Mouse (Mus musculus) MEL (cell line): Measurements from ENCODE around the gene Ell.

Experiments used
- BHLHE40 ChIP-seq: IDR thresholded peaks from 2 replicates; pipeline ENCODE4 v1.6.1; 2012; ENCODE audit warnings: low read depth, mild to moderate bottlenecking, inconsistent platforms, low read length, improper control_type of control experiment, borderline replicate concordance
- CTCF ChIP-seq, 3 experiments: IDR thresholded peaks in 2 of 3; conservative IDR thresholded peaks in 1 of 3; 2 replicates each; pipeline ENCODE4 v1.5.1; 2011 to 2012; ENCODE audit warnings: low read length in 3 of 3, low read depth in 2 of 3, mild to moderate bottlenecking in 2 of 3, improper control_type of control experiment in 1 of 3, inconsistent platforms in 1 of 3, mixed read lengths in 1 of 3, moderate library complexity in 1 of 3; ENCODE audit not compliant: control insufficient read depth in 1 of 3, insufficient read depth in 1 of 3, poor library complexity in 1 of 3, severe bottlenecking in 1 of 3
- EP300 ChIP-seq, 2 experiments: IDR thresholded peaks; 2 replicates each; pipeline ENCODE4 v1.6.1; 2011; ENCODE audit warnings: improper control_type of control experiment in 2 of 2, low read length in 2 of 2, low read depth in 1 of 2, mild to moderate bottlenecking in 1 of 2
- KAT2A ChIP-seq: conservative IDR thresholded peaks from 2 replicates; pipeline ENCODE4 v1.6.1; 2012; ENCODE audit warnings: low read depth, low read length, improper control_type of control experiment, inconsistent platforms
- MAX ChIP-seq: IDR thresholded peaks from 2 replicates; pipeline ENCODE4 v1.6.1; 2011; ENCODE audit warnings: low read length, improper control_type of control experiment
- MEF2A ChIP-seq: IDR thresholded peaks from 2 replicates; pipeline ENCODE4 v1.6.1; 2014; ENCODE audit warnings: low read depth, mild to moderate bottlenecking, inconsistent platforms, low read length, improper control_type of control experiment; ENCODE audit not compliant: poor library complexity, insufficient replicate concordance, severe bottlenecking; ENCODE audit errors: extremely low read depth
- POLR2A ChIP-seq, 2 experiments: IDR thresholded peaks; 2 replicates each; pipeline ENCODE4 v1.6.1; 2011 to 2012; ENCODE audit warnings: low read length in 2 of 2, mild to moderate bottlenecking in 2 of 2, control low read depth in 1 of 2, improper control_type of control experiment in 1 of 2, low read depth in 1 of 2, moderate library complexity in 1 of 2; ENCODE audit not compliant: control insufficient read depth in 1 of 2, insufficient read depth in 1 of 2, poor library complexity in 1 of 2
- POLR2AphosphoS2 ChIP-seq: IDR thresholded peaks from 2 replicates; pipeline ENCODE4 v1.6.1; 2011; ENCODE audit warnings: low read length, improper control_type of control experiment
- SIN3A ChIP-seq: IDR thresholded peaks from 2 replicates; pipeline ENCODE4 v1.6.1; 2012; ENCODE audit warnings: low read length, improper control_type of control experiment, inconsistent platforms
- TCF12 ChIP-seq: IDR thresholded peaks from 2 replicates; pipeline ENCODE4 v1.6.1; 2014; ENCODE audit warnings: low read depth, mild to moderate bottlenecking, inconsistent platforms, low read length, improper control_type of control experiment, moderate library complexity
- USF1 ChIP-seq: IDR thresholded peaks from 2 replicates; pipeline ENCODE4 v1.6.1; 2014; ENCODE audit warnings: low read depth, mild to moderate bottlenecking, inconsistent platforms, low read length, improper control_type of control experiment, moderate library complexity
- ZMIZ1 ChIP-seq: IDR thresholded peaks from 2 replicates; pipeline ENCODE4 v1.6.1; 2012; ENCODE audit warnings: low read depth, mild to moderate bottlenecking, inconsistent platforms, low read length, improper control_type of control experiment, moderate library complexity

- TF ChIP-seq TCF12: peak; percentile 67
- TF ChIP-seq CTCF (IDR thresholded peaks at IDR 0.05 in 2 of 3, conservative IDR thresholded peaks at IDR 0.05 in 1 of 3; ENCODE audit: control insufficient read depth in 1 of 3, insufficient read depth in 1 of 3, low read depth in 2 of 3, low read length in 3 of 3, poor library complexity in 1 of 3, severe bottlenecking in 1 of 3): no peak
- TF ChIP-seq KAT2A: no peak
- peak; percentile 81 to 84 for TF ChIP-seq EP300 (IDR thresholded peaks at IDR 0.05; ENCODE audit: low read depth in 1 of 2, low read length in 2 of 2)
- TF ChIP-seq POLR2A (IDR thresholded peaks at IDR 0.05; ENCODE audit: control insufficient read depth in 1 of 2, insufficient read depth in 1 of 2, low read depth in 1 of 2, low read length in 2 of 2, poor library complexity in 1 of 2): no peak
- TF ChIP-seq USF1: peak; percentile 25; the same call in 1 of the 2 replicates
- no peak for TF ChIP-seq ZMIZ1
- no peak; the same call in 1 of the 2 replicates for TF ChIP-seq POLR2AphosphoS2
- TF ChIP-seq MEF2A: no peak
- TF ChIP-seq BHLHE40: peak; percentile 93
- TF ChIP-seq SIN3A: peak; percentile 73
- peak; percentile 94 for TF ChIP-seq MAX
Measured at GRCm38 (mm10) chr8:70512253-70512903, 26.9 kb upstream of the Ell start.
